9 mouse cellular contexts compared by ENCODE assay signal in the genomic region with DNA sequence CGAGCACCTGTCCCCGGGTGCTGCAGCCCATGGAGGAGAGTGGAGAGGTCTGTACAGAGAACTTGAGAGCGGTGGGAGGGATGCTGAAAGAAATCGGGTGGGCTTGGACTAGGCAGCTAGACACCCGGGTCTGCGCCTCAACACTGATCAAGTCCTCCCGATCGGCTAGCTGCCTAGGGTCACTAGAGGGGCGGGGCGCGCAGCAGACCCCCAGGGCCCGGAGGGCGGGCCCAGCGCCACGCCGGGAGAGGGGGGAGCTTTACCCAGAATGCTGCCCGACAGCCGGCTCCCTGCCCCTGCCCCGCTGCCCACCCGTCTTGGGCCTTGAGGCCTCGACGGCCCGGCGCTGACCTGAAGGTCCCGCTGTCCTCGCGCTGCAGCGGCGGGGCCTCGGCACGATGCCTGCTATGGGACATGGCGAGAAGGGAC. TPM values are rescaled to one million over a fixed set of nuclear protein-coding genes. Genes with fewer than 3 reads are reported as not detected.
DNase-seq lines count a peak whose midpoint lies in the region; ATAC-seq and TF ChIP-seq lines count a peak whose summit lies in the region.
"Had no signal": no experiment of that assay in that cellular context is flagged by ENCODE, and none has a peak within 500 bp of the region (broad histone marks: within the 10 kb centered on the region; RNA-seq: fewer than 3 reads in every experiment).

No protein-coding gene starts in this region.

- peaks cover 6% of the 10 kb centered on the region for H3K36me3 ChIP-seq in forebrain, embryonic 13.5 days (ENCODE audit: poor library complexity, severe bottlenecking)
- H3K36me3 ChIP-seq in liver, embryonic 13.5 days = no peaks in the 10 kb centered on the region
- H3K36me3 ChIP-seq in small intestine, adult 2 months (ENCODE audit: control insufficient read depth, insufficient read depth, low read length) = peaks cover 6% of the 10 kb centered on the region

- H3K4me2 ChIP-seq in forebrain, embryonic 13.5 days = peak overlapping the region; percentile 81
- H3K4me2 ChIP-seq in liver, embryonic 13.5 days = peak overlapping the region; percentile 99

- peak overlapping the region; percentile 73 for H3K4me3 ChIP-seq in left cerebral cortex, adult 2 months
- H3K4me3 ChIP-seq in bone marrow, adult 2 months (replicated peaks; ENCODE audit: control insufficient read depth, low read depth, low read length) = peak overlapping the region; percentile 90
- peak overlapping the region; percentile 79 for H3K4me3 ChIP-seq in forebrain, embryonic 13.5 days
- H3K4me3 ChIP-seq in liver, embryonic 13.5 days (replicated peaks) = peak overlapping the region; percentile 75
- H3K4me3 ChIP-seq in small intestine, adult 2 months (ENCODE audit: low read depth, low read length) = peak overlapping the region; percentile 92

- no peak for TF ChIP-seq CTCF in left cerebral cortex, adult 2 months (IDR thresholded peaks at IDR 0.05)
- TF ChIP-seq CTCF in bone marrow, adult 2 months (IDR thresholded peaks at IDR 0.05; ENCODE audit: control insufficient read depth, insufficient read depth, low read length) = no peak
- no peak for TF ChIP-seq CTCF in small intestine, adult 2 months (IDR thresholded peaks at IDR 0.05; ENCODE audit: extremely low read depth, insufficient read length, insufficient replicate concordance, low read depth, low read length)

- peak; percentile 66 for ATAC-seq in forebrain, embryonic 13.5 days
- ATAC-seq in liver, embryonic 13.5 days (ENCODE audit: low read depth) = peak; percentile 0; the same call in 1 of the 2 replicates

- TF ChIP-seq POLR2A in bone marrow, adult 2 months (IDR thresholded peaks at IDR 0.05; ENCODE audit: borderline replicate concordance, control insufficient read depth, low read depth, low read length) = no peak
- TF ChIP-seq POLR2A in small intestine, adult 2 months (IDR thresholded peaks at IDR 0.05; ENCODE audit: low read depth, low read length) = no peak

- WGBS in bone marrow, adult 2 months = 1% methylated on average over 32 of the region's 32 CpGs
- WGBS in forebrain, embryonic 13.5 days = 2% methylated on average over 28 of the region's 32 CpGs
- under 1% methylated on average over 32 of the region's 32 CpGs for WGBS in liver, embryonic 13.5 days (ENCODE audit: insufficient replicate concordance)
- under 1% methylated on average over 32 of the region's 32 CpGs for WGBS in small intestine, adult 2 months

- DNase-seq in left cerebral cortex, adult 2 months (ENCODE audit: extremely low spot score in 1 of 2, low spot score in 2 of 2) = peak in 1 of 2 experiments; percentile 20
- no peak for DNase-seq in left cerebral cortex, adult 8-10 months (ENCODE audit: low spot score in 2 of 2)
- no peak for DNase-seq in liver, embryonic 13.5 days
- no peak for DNase-seq in urinary bladder, postnatal 25 days (ENCODE audit: low spot score)
- no peak for DNase-seq in ovary, adult 18-20 months (ENCODE audit: low spot score)

- intact Hi-C loops in left cerebral cortex, adult 2 months (cut with DNase I) = no loop called here

- H3K27me3 ChIP-seq in forebrain, embryonic 13.5 days = no peaks in the 10 kb centered on the region
- H3K27me3 ChIP-seq in liver, embryonic 13.5 days = no peaks in the 10 kb centered on the region
- no peaks in the 10 kb centered on the region for H3K27me3 ChIP-seq in small intestine, adult 2 months (ENCODE audit: control insufficient read depth, insufficient read depth, low read length)

- no peaks in the 10 kb centered on the region for H3K9me3 ChIP-seq in forebrain, embryonic 13.5 days (replicated peaks)
- no peaks in the 10 kb centered on the region for H3K9me3 ChIP-seq in liver, embryonic 13.5 days (replicated peaks)

- peak overlapping the region; percentile 74; the same call in 1 of the 2 replicates for H3K27ac ChIP-seq in left cerebral cortex, adult 2 months
- peak overlapping the region; percentile 38 for H3K27ac ChIP-seq in bone marrow, adult 2 months (ENCODE audit: control insufficient read depth, insufficient read depth, low read depth, low read length, poor library complexity)
- peak overlapping the region; percentile 94 for H3K27ac ChIP-seq in forebrain, embryonic 13.5 days
- peak overlapping the region; percentile 54; the same call in 1 of the 2 replicates for H3K27ac ChIP-seq in liver, embryonic 13.5 days
- H3K27ac ChIP-seq in small intestine, adult 2 months (ENCODE audit: insufficient read depth, low read depth, low read length) = peak overlapping the region; percentile 35; the same call in 1 of the 2 replicates

- H3K9ac ChIP-seq in forebrain, embryonic 13.5 days = peak overlapping the region; percentile 90
- H3K9ac ChIP-seq in liver, embryonic 13.5 days = peak overlapping the region; percentile 78

- H3K4me1 ChIP-seq in bone marrow, adult 2 months (ENCODE audit: control insufficient read depth, insufficient read depth, low read length) = no peaks in the 10 kb centered on the region
- peaks cover 20% of the 10 kb centered on the region for H3K4me1 ChIP-seq in forebrain, embryonic 13.5 days
- peaks cover 37% of the 10 kb centered on the region for H3K4me1 ChIP-seq in liver, embryonic 13.5 days (replicated peaks)
- H3K4me1 ChIP-seq in small intestine, adult 2 months (ENCODE audit: control insufficient read depth, insufficient read depth, insufficient read length, low read length) = no peaks in the 10 kb centered on the region

RNA-seq across cellular contexts. Expression of a gene that starts 0.4 kb away (rescaled TPM):
- 10 to 100 TPM; 15.2 to 17.0 TPM for total RNA-seq in left cerebral cortex, adult 2 months (2021)
- total RNA-seq in left cerebral cortex, adult 8-10 months (2022) = 10 to 100 TPM; 17.3 to 22.0 (median 18.9) TPM
- polyA plus RNA-seq in bone marrow, adult 2 months (2011; ENCODE audit: insufficient read depth, insufficient read length, low replicate concordance, missing spikeins) = 8.1 and 11.5 TPM in 2 replicates
- 95.0 and 99.3 TPM in 2 replicates for polyA plus RNA-seq in forebrain, embryonic 13.5 days (2015; fragmentation: Nextera tagmentation; extraction: Ambion mirVana)
- 9.6 and 11.5 TPM in 2 replicates for polyA plus RNA-seq in liver, embryonic 13.5 days (2015; fragmentation: Nextera tagmentation; extraction: Ambion mirVana)
- 7.9 and 15.5 TPM in 2 replicates for polyA plus RNA-seq in small intestine, adult 2 months (2012; rRNA removed)

RNA-seq across cellular contexts. Expression of a gene that starts 0.8 kb away (rescaled TPM):
- total RNA-seq in left cerebral cortex, adult 2 months (2021) = not detected
- total RNA-seq in left cerebral cortex, adult 8-10 months (2022) = under 1 TPM in 1 of 4 experiments, not detected in 3; 0.46 TPM
- polyA plus RNA-seq in bone marrow, adult 2 months (2011; ENCODE audit: insufficient read depth, insufficient read length, low replicate concordance, missing spikeins) = not detected in 2 replicates
- polyA plus RNA-seq in forebrain, embryonic 13.5 days (2015; fragmentation: Nextera tagmentation; extraction: Ambion mirVana) = 0.90 and 1.2 TPM in 2 replicates
- not detected in 2 replicates for polyA plus RNA-seq in liver, embryonic 13.5 days (2015; fragmentation: Nextera tagmentation; extraction: Ambion mirVana)
- polyA plus RNA-seq in small intestine, adult 2 months (2012; rRNA removed) = not detected in 2 replicates
- total RNA-seq: hematopoietic stem cell, adult 5-6 weeks had no signal

RNA-seq across cellular contexts. Expression of a gene that starts 25.5 kb away (rescaled TPM):
- total RNA-seq in left cerebral cortex, adult 2 months (2021) = 1 to 10 TPM; 4.9 to 7.1 TPM
- total RNA-seq in left cerebral cortex, adult 8-10 months (2022) = 1 to 10 TPM; 4.4 to 6.1 (median 5.8) TPM
- polyA plus RNA-seq in bone marrow, adult 2 months (2011; ENCODE audit: insufficient read depth, insufficient read length, low replicate concordance, missing spikeins) = 3.0 and 17.8 TPM in 2 replicates
- 10.5 and 11.4 TPM in 2 replicates for polyA plus RNA-seq in forebrain, embryonic 13.5 days (2015; fragmentation: Nextera tagmentation; extraction: Ambion mirVana)
- 6.4 and 7.1 TPM in 2 replicates for polyA plus RNA-seq in liver, embryonic 13.5 days (2015; fragmentation: Nextera tagmentation; extraction: Ambion mirVana)
- 0.14 TPM in 1 of 2 replicates, not detected in the other for polyA plus RNA-seq in small intestine, adult 2 months (2012; rRNA removed)

RNA-seq across cellular contexts. Expression of a gene that starts 27.6 kb away (rescaled TPM):
- total RNA-seq in left cerebral cortex, adult 2 months (2021) = 10 to 100 TPM; 40.5 to 41.4 TPM
- 10 to 100 TPM; 39.0 to 43.4 (median 40.7) TPM for total RNA-seq in left cerebral cortex, adult 8-10 months (2022)
- polyA plus RNA-seq in bone marrow, adult 2 months (2011; ENCODE audit: insufficient read depth, insufficient read length, low replicate concordance, missing spikeins) = 6.1 and 8.5 TPM in 2 replicates
- 4.5 and 6.4 TPM in 2 replicates for polyA plus RNA-seq in forebrain, embryonic 13.5 days (2015; fragmentation: Nextera tagmentation; extraction: Ambion mirVana)
- 3.8 and 4.2 TPM in 2 replicates for polyA plus RNA-seq in liver, embryonic 13.5 days (2015; fragmentation: Nextera tagmentation; extraction: Ambion mirVana)
- 3.9 and 9.2 TPM in 2 replicates for polyA plus RNA-seq in small intestine, adult 2 months (2012; rRNA removed)

Comparison
In these comparisons a context has a peak if more than half of its experiments do, and no peak if none do; other contexts are left out.
1. H3K27ac ChIP-seq: peak in every context shown above with its lines; median percentile 94 in forebrain, embryonic 13.5 days; 74 in left cerebral cortex, adult 2 months; 54 in liver, embryonic 13.5 days; 38 in bone marrow, adult 2 months; 35 in small intestine, adult 2 months.